Mouse (Mus musculus) intestine, embryonic 15.5 days (tissue): ENCODE data around the gene Olfr539. TPM values are rescaled to one million over a fixed set of nuclear protein-coding genes. Genes with fewer than 3 reads are reported as not detected.
A peak's percentile ranks its signal among the peaks of the same experiment; 100 is the strongest.
"Not testable (repeated sequence)": the region's sequence is repeated elsewhere in the genome, so short reads cannot be mapped to it uniquely, and the experiment has no call there.

ENCODE experiments used
- ATAC-seq: fragments of 200-750 bp; cut with Nextera tagmentation; 2 replicates; pipeline ENCODE4 v1.8.0; 2017; ENCODE audit warnings: moderate TSS enrichment, moderate library complexity
- H3K27ac ChIP-seq: fragments of 300-500 bp; sonication (generic); 2 replicates; pipeline ENCODE4 v1.5.1; 2015; ENCODE audit warnings: mild to moderate bottlenecking, inconsistent platforms
- H3K27me3 ChIP-seq: fragments of 300-500 bp; sonication (generic); replicated peaks from 2 replicates; pipeline ENCODE4 v1.6.1; 2015; ENCODE audit warnings: inconsistent platforms
- H3K36me3 ChIP-seq: fragments of 300-500 bp; sonication (generic); 2 replicates; pipeline ENCODE4 v1.6.1; 2015; ENCODE audit warnings: inconsistent platforms
- H3K4me1 ChIP-seq: fragments of 300-500 bp; sonication (generic); replicated peaks from 2 replicates; pipeline ENCODE4 v1.6.1; 2015; ENCODE audit warnings: inconsistent platforms
- H3K4me2 ChIP-seq: fragments of 300-500 bp; sonication (generic); replicated peaks from 2 replicates; pipeline ENCODE4 v1.6.1; 2015; ENCODE audit warnings: mild to moderate bottlenecking, inconsistent platforms
- H3K4me3 ChIP-seq: fragments of 300-500 bp; sonication (generic); replicated peaks from 2 replicates; pipeline ENCODE4 v1.5.1; 2015; ENCODE audit warnings: inconsistent platforms
- H3K9ac ChIP-seq: fragments of 300-500 bp; sonication (generic); 2 replicates; pipeline ENCODE4 v1.6.1; 2015; ENCODE audit warnings: inconsistent platforms
- H3K9me3 ChIP-seq: fragments of 300-500 bp; sonication (generic); 2 replicates; pipeline ENCODE4 v1.6.1; 2016; ENCODE audit warnings: inconsistent platforms
- WGBS: fragments of 180-500 bp; shearing (Covaris S2); methylation state at CpG from one replicate; pipeline ENCODE4 v1.1.7; 2015; 5-methylcytosine and 5-hydroxymethylcytosine counted together
- polyA plus RNA-seq: library from polyadenylated mRNA; unstranded; fragments of >200 nt; fragmentation: Nextera tagmentation; extraction: Ambion mirVana; gene quantifications from 2 replicates; pipeline ENCODE4 v1.2.1, GENCODE M21; 2015

The Olfr539 gene
- polyA plus RNA-seq = not detected in 2 replicates

DNA sequence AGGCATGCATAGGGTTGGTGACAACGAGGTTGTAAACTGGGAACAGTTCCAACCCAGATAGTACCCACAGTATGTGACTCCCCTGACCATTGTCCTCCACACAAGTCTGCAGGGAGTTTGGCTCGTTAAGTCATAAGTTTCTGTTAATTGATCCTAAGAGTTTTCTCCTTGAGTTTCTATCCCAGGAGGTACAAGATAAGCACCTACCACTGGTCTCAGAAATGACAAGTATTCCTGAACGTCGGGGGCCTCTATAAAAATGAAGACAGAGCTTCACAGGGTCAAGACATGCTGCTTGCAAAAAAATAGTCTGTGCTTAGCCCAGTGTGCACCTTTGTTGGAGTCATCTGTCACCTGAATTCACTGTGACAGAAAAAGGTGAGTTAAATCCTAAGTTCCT is at the start of gene Olfr539:
Gene Olfr539, plus strand, starts transcription at position 301 of the 400 bp plus-strand sequence.
- Histone ChIP-seq H3K9ac (no peak within 1 kb of the TSS), H3K36me3 (no peaks in the 10 kb centered on the region), H3K4me1 (no peaks in the 10 kb centered on the region), H3K4me3 (no peak within 1 kb of the TSS), H3K4me2 (no peak within 1 kb of the TSS), H3K27ac (no peak within 1 kb of the TSS), H3K27me3 (no peaks in the 10 kb centered on the region), H3K9me3 (no peaks in the 10 kb centered on the region)
- ATAC-seq = no peak
- WGBS = 77% methylated on average over 4 of the region's 4 CpGs

DNA sequence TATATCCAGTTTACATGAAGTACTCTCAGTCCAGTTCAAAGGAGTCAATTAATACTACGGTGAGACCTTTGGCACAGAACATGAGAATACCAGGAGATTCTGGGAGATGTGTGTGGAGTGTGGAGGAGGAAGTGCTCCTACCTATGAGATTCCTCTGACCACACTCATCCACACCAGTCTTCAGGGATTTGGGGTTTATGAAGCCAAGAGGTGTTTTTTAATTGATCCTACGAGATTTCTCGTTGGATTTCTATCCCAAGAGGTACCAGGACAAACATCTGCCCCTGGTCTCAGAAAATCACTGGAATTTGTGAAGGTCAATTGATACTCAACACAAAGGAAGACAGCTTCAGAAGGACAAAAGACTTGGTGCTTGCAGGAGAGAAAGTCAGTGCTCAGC is 31.1 kb upstream of the Olfr539 start, which contains the start of gene Olfr61:
Gene Olfr61, plus strand, starts transcription at position 301 of the 400 bp plus-strand sequence.
- not testable (repeated sequence) for H3K9me3 ChIP-seq, H3K27me3 ChIP-seq, H3K4me2 ChIP-seq, H3K4me3 ChIP-seq, H3K27ac ChIP-seq, H3K9ac ChIP-seq, ATAC-seq, H3K36me3 ChIP-seq, H3K4me1 ChIP-seq
- 89% methylated on average over 3 of the region's 3 CpGs for WGBS

DNA sequence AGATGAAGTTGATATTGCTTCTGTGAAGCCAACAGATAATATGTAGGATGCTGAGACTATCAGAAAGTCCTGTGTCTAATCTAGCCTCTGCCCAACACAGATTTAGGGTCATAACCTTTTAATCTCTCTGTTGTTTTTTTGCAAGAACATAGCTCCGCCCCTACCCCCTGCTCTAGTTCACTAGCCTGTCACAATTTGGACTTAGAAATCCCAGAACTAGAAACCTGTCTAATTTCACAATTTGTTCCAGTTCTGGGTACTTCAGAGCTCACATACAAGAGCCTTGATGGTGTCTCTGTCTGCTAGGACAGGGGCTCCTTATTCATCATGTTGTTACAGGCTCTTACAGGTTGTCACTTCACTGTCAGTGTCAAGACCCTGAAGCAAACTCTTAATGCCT is 29.2 kb upstream of the Olfr539 start:
- ATAC-seq = no peak
- Histone ChIP-seq H3K4me1 (no peaks in the 10 kb centered on the region), H3K4me2 (no peak overlapping the region), H3K4me3 (no peak overlapping the region), H3K27ac (no peak overlapping the region), H3K9ac (no peak overlapping the region), H3K9me3 (no peaks in the 10 kb centered on the region), H3K36me3 (no peaks in the 10 kb centered on the region), H3K27me3 (no peaks in the 10 kb centered on the region)
- WGBS = 63% methylated on average over 1 of the region's 1 CpGs

DNA sequence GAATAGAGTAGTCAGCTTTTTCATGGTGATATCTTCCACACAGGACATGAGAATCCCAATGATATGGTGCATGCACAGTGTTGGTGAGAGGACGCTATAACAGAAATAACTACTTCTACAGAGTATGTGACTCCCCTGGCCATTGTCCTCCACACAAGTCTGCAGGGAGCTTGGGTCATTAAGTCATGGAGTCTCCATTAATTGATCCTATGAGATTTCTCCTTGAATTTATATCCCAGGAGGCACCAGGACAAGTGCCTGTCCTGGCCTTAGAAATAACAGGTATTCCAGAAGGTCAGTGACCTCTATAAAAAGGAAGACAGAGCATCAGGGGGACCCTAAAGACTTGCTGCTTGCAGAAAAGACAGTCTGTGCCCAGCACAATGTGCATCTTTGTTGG is 13.6 kb upstream of the Olfr539 start, which contains the start of gene Olfr53:
Gene Olfr53, plus strand, starts transcription at position 301 of the 400 bp plus-strand sequence.
- Histone ChIP-seq H3K27ac (no peak within 1 kb of the TSS), H3K9me3 (no peaks in the 10 kb centered on the region), H3K4me1 (no peaks in the 10 kb centered on the region), H3K9ac (no peak within 1 kb of the TSS), H3K36me3 (no peaks in the 10 kb centered on the region), H3K4me2 (no peak within 1 kb of the TSS), H3K4me3 (no peak within 1 kb of the TSS), H3K27me3 (no peaks in the 10 kb centered on the region)
- ATAC-seq = no peak
- 91% methylated on average over 1 of the region's 1 CpGs for WGBS

DNA sequence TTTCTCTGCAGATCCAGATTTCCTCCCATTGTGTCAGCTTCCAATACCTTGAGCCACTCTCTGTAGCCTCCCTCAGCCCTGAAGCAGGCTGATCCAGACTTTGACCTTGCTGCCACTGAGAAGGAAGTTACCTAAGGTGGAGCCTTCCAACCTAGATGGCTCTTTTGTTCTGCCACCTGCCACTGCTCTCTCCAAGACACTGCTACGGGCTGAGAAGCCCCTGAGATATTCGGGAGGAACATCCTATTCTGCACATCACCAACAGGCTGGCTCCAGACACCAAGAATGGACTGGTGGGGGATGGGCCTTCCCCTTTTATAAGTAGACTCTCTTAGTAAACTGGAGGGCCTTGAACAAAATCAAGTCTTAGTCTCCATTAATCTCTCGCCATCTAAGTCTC is 11.0 kb downstream of the Olfr539 start:
- not testable (repeated sequence) for H3K4me1 ChIP-seq, H3K36me3 ChIP-seq, ATAC-seq, H3K4me3 ChIP-seq, H3K9me3 ChIP-seq, H3K27ac ChIP-seq, H3K27me3 ChIP-seq, H3K4me2 ChIP-seq, H3K9ac ChIP-seq
- WGBS = 91% methylated on average over 3 of the region's 3 CpGs

DNA sequence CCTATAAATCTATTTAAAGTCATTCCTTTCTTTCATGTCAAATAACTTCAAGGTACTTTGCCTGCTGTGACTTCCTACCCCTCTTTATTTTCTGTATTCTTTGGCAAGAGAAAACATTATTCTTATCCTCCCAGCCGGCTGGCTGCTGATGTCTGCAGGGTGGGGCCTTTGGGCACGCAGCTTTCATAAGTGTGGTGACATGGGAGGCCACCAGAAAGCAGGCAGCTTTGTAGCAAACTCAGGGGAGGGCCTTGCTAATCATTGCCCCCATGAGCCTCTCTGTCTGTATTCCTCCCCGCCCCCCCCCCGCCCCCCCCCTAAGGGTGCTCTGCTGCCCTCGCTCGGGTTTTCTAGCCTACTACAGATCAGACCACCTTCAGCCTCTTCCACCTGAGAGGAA is 16.1 kb downstream of the Olfr539 start:
- ATAC-seq = no peak; the same call in 1 of the 2 replicates
- H3K9me3 ChIP-seq = no peaks in the 10 kb centered on the region
- no peaks in the 10 kb centered on the region for H3K36me3 ChIP-seq
- H3K27ac ChIP-seq = no peak overlapping the region
- no peak overlapping the region for H3K9ac ChIP-seq
- H3K4me1 ChIP-seq = 0 out of 2 replicates have a peak, but pooled peaks cover 2% of the 10 kb centered on the region
- whole genome bisulfite sequencing = 0% methylated on average over 6 of the region's 6 CpGs
- peak overlapping the region; percentile 35 for H3K4me2 ChIP-seq
- H3K27me3 ChIP-seq = no peaks in the 10 kb centered on the region
- H3K4me3 ChIP-seq = no peak overlapping the region

DNA sequence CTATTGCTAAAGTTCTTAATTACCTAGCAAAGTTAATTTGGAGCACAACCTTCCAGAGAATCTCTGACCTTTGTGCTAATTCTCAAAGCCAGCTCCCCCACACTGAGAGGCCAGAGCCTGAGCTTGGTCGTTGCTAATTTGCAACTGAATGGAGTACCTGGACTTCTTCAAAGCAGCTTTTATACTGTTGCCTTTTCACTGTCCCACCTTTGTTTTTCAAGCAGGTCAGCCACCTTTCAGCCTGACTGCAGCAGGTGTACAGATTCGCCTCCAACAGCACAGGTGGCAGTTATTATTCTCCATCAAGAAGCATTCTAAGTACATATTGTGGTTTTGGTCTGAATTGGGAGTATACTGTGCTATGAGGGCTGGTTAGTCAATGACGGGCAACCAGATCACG is 19.9 kb downstream of the Olfr539 start:
- ATAC-seq, H3K4me1 ChIP-seq: not testable (repeated sequence)

DNA sequence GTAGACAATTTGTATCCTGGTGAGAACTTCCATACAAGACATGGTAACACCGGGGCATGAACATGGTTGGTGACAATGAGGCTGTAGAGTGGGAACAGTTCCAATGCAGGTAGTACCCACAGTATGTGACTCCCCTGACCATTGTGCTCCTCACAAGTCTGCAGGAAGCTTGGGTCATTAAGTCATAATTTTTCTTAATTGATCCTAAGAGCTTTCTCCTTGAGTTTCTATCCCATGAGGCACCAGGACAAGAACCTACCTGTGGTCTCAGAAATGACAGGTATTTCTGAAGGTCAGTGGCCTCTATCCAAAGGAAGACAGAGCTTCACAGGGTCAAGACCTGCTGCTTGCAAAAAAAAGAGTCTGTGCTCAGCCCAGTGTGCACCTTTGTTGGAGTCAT is 21.9 kb downstream of the Olfr539 start, which contains the start of gene Olfr45:
Gene Olfr45, plus strand, starts transcription at position 301 of the 400 bp plus-strand sequence.
- Histone ChIP-seq H3K9me3 (no peaks in the 10 kb centered on the region), H3K36me3 (no peaks in the 10 kb centered on the region), H3K27me3 (no peaks in the 10 kb centered on the region), H3K4me3 (no peak within 1 kb of the TSS), H3K4me2 (no peak within 1 kb of the TSS), H3K27ac (no peak within 1 kb of the TSS), H3K9ac (no peak within 1 kb of the TSS), H3K4me1 (no peaks in the 10 kb centered on the region)
- no peak for ATAC-seq
- WGBS = 90% methylated on average over 1 of the region's 1 CpGs

More for the DNA sequence above, 19.9 kb downstream of the Olfr539 start:
- not testable (repeated sequence) for H3K27ac ChIP-seq, H3K9me3 ChIP-seq, H3K4me3 ChIP-seq, H3K36me3 ChIP-seq, H3K9ac ChIP-seq, H3K4me2 ChIP-seq, H3K27me3 ChIP-seq
- 74% methylated on average over 4 of the region's 4 CpGs for WGBS

DNA sequence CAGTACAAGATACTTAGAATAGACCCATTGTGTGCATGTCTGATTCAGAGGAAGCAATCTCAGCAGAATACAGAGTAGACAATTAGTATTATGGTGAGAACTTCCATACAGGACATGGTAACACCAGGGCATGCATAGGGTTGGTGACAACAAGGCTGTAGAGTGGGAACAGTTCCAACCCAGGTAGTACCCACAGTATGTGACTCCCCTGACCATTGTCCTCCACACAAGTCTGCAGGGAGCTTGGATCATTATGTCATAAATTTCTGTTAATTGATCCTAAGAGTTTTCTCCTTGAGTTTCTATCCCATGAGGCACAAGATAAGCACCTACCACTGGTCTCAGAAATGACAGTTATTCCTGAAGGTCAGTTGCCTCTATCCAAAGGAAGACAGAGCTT is 37.2 kb downstream of the Olfr539 start, which contains the start of gene Olfr541:
Gene Olfr541, plus strand, starts transcription at position 301 of the 400 bp plus-strand sequence.
- H3K4me2 ChIP-seq = no peak within 1 kb of the TSS
- H3K9me3 ChIP-seq = no peaks in the 10 kb centered on the region
- no peak within 1 kb of the TSS for H3K4me3 ChIP-seq
- no peaks in the 10 kb centered on the region for H3K27me3 ChIP-seq
- no peak for ATAC-seq
- H3K36me3 ChIP-seq = no peaks in the 10 kb centered on the region
- no peak within 1 kb of the TSS for H3K9ac ChIP-seq
- H3K27ac ChIP-seq = no peak within 1 kb of the TSS
- H3K4me1 ChIP-seq = no peaks in the 10 kb centered on the region

DNA sequence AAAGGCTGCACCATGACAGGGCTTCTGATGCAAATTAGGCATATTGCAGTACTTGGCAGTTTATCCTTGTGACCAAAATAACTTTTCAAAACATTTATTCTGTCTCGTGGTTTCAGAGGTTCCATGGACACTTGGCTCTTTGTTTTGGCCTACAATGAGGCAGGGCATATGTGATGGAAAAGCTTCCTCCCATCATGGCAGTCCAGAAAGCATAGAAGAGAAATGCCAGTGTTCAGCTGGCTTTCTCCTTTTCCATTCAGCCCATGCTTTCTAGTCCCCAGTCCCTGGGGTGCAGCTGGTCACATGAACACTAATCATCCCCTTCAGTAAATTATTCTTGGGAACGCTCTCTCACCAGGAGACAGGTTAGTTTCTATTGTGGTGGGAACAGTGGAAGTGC is 46.6 kb downstream of the Olfr539 start:
- H3K27me3 ChIP-seq = no peaks in the 10 kb centered on the region
- no peaks in the 10 kb centered on the region for H3K9me3 ChIP-seq
- no peak overlapping the region for H3K9ac ChIP-seq
- 69% methylated on average over 2 of the region's 2 CpGs for WGBS
- no peak overlapping the region for H3K4me3 ChIP-seq
- no peak overlapping the region for H3K4me2 ChIP-seq
- no peak for ATAC-seq
- no peaks in the 10 kb centered on the region for H3K36me3 ChIP-seq
- H3K4me1 ChIP-seq = no peaks in the 10 kb centered on the region
- no peak overlapping the region for H3K27ac ChIP-seq

DNA sequence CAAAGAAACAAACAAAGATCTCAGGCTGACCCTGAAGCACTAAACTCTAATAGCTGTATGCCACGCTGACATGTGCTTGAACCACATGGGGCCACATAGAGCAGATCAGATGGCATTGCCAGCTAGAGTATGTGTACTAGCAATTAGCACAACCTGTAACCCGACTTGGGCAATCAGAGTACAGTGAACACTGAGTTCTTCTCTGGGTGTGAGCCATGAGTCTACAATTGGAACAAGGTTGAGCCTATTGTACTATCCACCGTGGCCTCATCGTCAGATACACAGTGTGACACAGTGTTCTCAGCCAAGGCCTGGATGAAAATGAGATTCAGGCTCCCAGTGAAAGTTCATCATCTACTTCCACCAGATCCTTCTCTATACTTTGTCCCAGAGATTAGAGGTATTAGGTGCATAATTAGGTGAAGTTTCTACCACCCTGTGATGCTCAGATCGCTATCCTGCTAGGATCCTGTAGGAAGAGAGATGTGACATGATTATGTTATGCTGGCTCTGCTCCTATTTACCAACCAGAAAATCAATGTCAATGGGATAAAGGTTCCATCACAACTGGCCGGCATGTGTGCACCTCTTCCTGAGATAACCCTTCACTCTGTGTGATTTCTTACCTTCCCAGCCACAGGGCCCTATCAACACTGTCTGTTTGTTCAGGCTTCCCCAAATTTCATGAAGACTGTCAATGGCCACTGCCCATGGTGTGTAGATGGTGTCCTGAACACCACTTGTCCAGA is 48.0 kb downstream of the Olfr539 start:
- H3K36me3 ChIP-seq = no peaks in the 10 kb centered on the region
- H3K9ac ChIP-seq = no peak overlapping the region
- ATAC-seq = no peak
- H3K27me3 ChIP-seq = no peaks in the 10 kb centered on the region
- H3K9me3 ChIP-seq = no peaks in the 10 kb centered on the region
- H3K4me3 ChIP-seq = no peak overlapping the region
- WGBS = 81% methylated on average over 6 of the region's 6 CpGs
- H3K4me2 ChIP-seq = no peak overlapping the region
- no peaks in the 10 kb centered on the region for H3K4me1 ChIP-seq
- no peak overlapping the region for H3K27ac ChIP-seq

DNA sequence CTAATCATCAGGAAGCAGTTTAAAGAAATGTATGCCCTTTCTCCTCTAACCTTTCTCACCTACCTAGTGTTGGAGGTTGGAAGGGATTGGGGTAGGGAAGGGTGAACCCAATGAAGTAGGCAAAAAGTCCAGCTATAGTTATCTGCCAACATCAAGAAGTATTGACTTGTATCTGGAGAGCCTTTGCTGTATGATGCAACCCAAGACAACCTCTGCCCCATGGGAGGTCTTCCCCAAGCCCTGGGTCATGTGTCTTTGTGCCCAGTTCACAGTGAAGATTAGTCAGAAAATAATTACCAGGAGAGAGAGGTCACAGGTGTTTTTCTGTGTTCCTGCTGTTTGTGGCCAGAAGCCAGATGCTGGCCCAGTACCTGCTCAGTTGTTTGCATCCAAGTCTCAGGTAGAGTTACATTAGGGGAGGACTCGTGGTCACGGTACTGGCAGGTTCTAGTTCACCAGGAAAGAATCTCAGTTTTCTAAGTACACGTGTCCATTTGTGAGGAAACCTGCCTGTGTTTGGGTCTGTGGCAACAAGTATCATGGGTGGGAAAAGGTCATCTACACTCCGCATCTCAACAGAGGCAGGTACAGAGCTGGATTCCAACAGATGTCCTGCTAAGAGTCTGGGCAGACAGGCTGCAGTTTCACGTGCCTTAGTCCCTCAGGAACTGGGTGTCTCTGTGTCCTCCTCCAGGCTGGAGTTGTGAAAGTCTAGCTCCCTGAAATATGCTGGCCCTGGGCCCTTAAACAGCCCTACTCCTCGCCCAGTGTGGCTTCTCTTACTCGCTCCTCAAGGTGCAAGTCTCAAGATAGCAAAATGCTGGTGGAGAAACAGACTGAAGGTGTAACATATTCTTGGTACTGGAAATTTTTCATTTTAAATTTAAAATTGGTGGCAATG is 57.7 kb downstream of the Olfr539 start:
- Histone ChIP-seq H3K36me3 (no peaks in the 10 kb centered on the region), H3K9ac (no peak overlapping the region), H3K27me3 (no peaks in the 10 kb centered on the region), H3K4me2 (no peak overlapping the region), H3K4me1 (no peaks in the 10 kb centered on the region), H3K4me3 (no peak overlapping the region), H3K9me3 (no peaks in the 10 kb centered on the region), H3K27ac (no peak overlapping the region)
- WGBS = 85% methylated on average over 7 of the region's 7 CpGs
- ATAC-seq = no peak
